Mouse (Mus musculus) hindbrain, embryonic 13.5 days (tissue): Measurements from ENCODE around the gene Kcnk4. TPM values are rescaled to one million over a fixed set of nuclear protein-coding genes. Genes with fewer than 3 reads are reported as not detected.
"Not testable (repeated sequence)": the region's sequence is repeated elsewhere in the genome, so short reads cannot be mapped to it uniquely, and the experiment has no call there.

Experiments
- ATAC-seq: fragments of 200-750 bp; cut with Nextera tagmentation; 2 replicates; pipeline ENCODE4 v1.8.0; 2017; ENCODE audit warnings: moderate TSS enrichment; ENCODE audit not compliant: low FRiP score
- H3K27ac ChIP-seq: fragments of 300-500 bp; sonication (generic); 2 replicates; pipeline ENCODE4 v1.5.1; 2015; ENCODE audit warnings: inconsistent platforms, mild to moderate bottlenecking, moderate library complexity
- H3K27me3 ChIP-seq: fragments of 300-500 bp; sonication (generic); 2 replicates; pipeline ENCODE4 v1.6.1; 2015; ENCODE audit warnings: mild to moderate bottlenecking, inconsistent platforms
- H3K36me3 ChIP-seq: fragments of 300-500 bp; sonication (generic); 2 replicates; pipeline ENCODE4 v1.6.1; 2015; ENCODE audit warnings: mild to moderate bottlenecking, inconsistent platforms
- H3K4me1 ChIP-seq: fragments of 300-500 bp; sonication (generic); replicated peaks from 2 replicates; pipeline ENCODE4 v1.6.1; 2015; ENCODE audit warnings: inconsistent platforms
- H3K4me2 ChIP-seq: fragments of 300-500 bp; sonication (generic); 2 replicates; pipeline ENCODE4 v1.6.1; 2015; ENCODE audit warnings: inconsistent platforms, mild to moderate bottlenecking, moderate library complexity
- H3K4me3 ChIP-seq: fragments of 300-500 bp; sonication (generic); 2 replicates; pipeline ENCODE4 v1.5.1; 2015; ENCODE audit warnings: mild to moderate bottlenecking, inconsistent platforms
- H3K9ac ChIP-seq: fragments of 300-500 bp; sonication (generic); 2 replicates; pipeline ENCODE4 v1.6.1; 2015; ENCODE audit warnings: mild to moderate bottlenecking, inconsistent platforms
- H3K9me3 ChIP-seq: fragments of 300-500 bp; sonication (generic); 2 replicates; pipeline ENCODE4 v1.6.1; 2016; ENCODE audit warnings: inconsistent platforms
- WGBS: fragments of 180-500 bp; shearing (Covaris S2); methylation state at CpG from one replicate; pipeline ENCODE4 v1.1.7; 2015; 5-methylcytosine and 5-hydroxymethylcytosine counted together
- polyA plus RNA-seq: library from polyadenylated mRNA; unstranded; fragments of >200 nt; fragmentation: Nextera tagmentation; extraction: Ambion mirVana; gene quantifications from 2 replicates; pipeline ENCODE4 v1.2.1, GENCODE M21; 2015

The Kcnk4 gene
- polyA plus RNA-seq, 1 experiment from 2014 or later, result 1.7 TPM

DNA sequence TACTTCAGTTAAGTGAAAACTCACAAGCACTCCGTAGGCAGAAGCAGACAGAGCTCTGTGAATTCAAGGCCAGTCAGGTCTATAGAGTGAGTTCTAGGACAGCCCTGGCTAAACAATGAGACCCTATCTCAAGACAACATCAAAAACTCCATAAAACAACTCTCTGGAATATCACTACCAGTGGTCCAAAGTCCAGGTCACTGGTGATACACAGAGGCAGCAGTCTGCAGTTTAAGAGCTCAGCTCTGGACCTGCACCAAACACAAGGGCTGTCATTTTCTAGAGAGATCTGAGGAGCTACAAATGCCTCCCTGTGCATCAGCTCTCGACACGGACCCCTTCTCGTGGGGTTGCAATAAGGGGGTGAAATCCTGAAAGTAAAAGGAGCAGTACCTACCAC, 16.0 kb downstream of the Kcnk4 start:
- ATAC-seq, result no peak
- Histone ChIP-seq H3K9me3 (no peaks in the 10 kb centered on the region), H3K27me3 (peaks cover 9% of the 10 kb centered on the region), H3K9ac (no peak overlapping the region), H3K4me2 (no peak overlapping the region), H3K27ac (no peak overlapping the region), H3K36me3 (peaks cover 25% of the 10 kb centered on the region), H3K4me1 (peaks cover 37% of the 10 kb centered on the region), H3K4me3 (no peak overlapping the region)
- 90% methylated on average over 4 of the region's 4 CpGs for WGBS

DNA sequence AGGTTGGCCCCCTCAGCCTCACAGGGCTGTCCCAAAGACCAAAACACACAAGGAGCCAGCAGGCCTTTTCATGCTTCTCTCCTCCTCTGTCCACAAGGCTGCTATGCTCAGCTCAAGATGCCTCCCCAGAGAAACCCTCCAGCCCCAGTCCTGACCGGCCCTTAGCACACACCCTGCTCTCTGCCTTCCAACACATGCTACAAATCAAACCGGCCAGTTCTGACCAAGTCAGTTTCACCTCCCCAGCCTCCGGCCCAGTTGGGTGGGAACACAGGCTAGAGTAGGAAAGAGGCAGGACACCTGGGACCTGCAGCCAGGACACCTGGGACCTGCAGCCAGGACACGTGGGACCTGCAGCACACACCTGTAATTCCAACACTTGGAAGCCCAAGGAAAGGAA, 17.8 kb downstream of the Kcnk4 start:
- H3K27me3 ChIP-seq, result no peaks in the 10 kb centered on the region
- no peak overlapping the region for H3K4me2 ChIP-seq
- no peak overlapping the region for H3K9ac ChIP-seq
- 88% methylated on average over 4 of the region's 4 CpGs for WGBS
- peaks cover 43% of the 10 kb centered on the region for H3K36me3 ChIP-seq
- ATAC-seq, result no peak
- H3K9me3 ChIP-seq, result no peaks in the 10 kb centered on the region
- H3K27ac ChIP-seq, result no peak overlapping the region
- H3K4me3 ChIP-seq, result no peak overlapping the region
- peaks cover 34% of the 10 kb centered on the region for H3K4me1 ChIP-seq

DNA sequence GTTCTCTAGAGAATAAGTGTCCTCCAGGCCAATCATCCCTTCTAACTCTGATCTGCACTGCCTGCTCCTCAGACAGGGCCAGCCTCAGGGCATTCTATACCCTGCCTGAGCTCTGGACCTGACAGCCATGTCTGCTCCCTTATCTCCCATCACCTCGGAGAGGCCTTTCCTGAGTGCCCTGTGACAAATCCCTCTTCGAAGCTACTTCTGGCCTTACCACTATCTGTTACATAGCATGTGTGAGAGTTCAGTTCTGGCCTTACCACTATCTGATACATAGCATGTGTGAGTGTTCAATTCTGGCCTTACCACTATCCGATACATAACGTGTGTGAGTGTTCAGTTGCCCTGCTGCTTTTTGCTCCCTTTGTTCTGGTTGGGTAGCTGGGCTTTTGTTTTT, 19.0 kb downstream of the Kcnk4 start:
- H3K36me3 ChIP-seq, result peaks cover 49% of the 10 kb centered on the region
- no peak overlapping the region for H3K9ac ChIP-seq
- no peaks in the 10 kb centered on the region for H3K27me3 ChIP-seq
- no peak overlapping the region for H3K4me2 ChIP-seq
- 94% methylated on average over 4 of the region's 4 CpGs for WGBS
- H3K4me1 ChIP-seq, result peaks cover 37% of the 10 kb centered on the region
- H3K4me3 ChIP-seq, result no peak overlapping the region
- H3K27ac ChIP-seq, result no peak overlapping the region
- ATAC-seq, result no peak
- H3K9me3 ChIP-seq, result no peaks in the 10 kb centered on the region

DNA sequence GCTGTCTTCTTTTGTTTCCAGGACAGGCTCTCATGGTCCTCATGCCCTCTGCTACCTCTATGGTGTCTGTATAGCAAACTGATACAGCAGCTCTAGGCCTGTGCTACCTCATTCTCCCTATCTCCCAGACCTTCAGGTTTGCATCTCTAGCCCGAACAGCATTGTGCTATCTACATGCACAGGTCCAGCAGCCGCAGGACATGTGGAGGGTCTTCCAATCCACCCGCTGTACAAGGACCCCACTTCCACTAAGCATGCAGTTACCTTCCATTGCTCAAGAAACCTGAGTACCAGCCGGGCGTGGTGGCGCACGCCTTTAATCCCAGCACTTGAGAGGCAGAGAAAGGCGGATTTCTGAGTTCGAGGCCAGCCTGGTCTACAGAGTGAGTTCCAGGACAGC, 19.8 kb downstream of the Kcnk4 start:
- ATAC-seq, result no peak
- no peak overlapping the region for H3K4me3 ChIP-seq
- no peak overlapping the region for H3K27ac ChIP-seq
- no peaks in the 10 kb centered on the region for H3K27me3 ChIP-seq
- H3K9me3 ChIP-seq, result no peaks in the 10 kb centered on the region
- H3K36me3 ChIP-seq, result peaks cover 49% of the 10 kb centered on the region
- no peak overlapping the region for H3K4me2 ChIP-seq
- WGBS, result 95% methylated on average over 9 of the region's 9 CpGs
- H3K4me1 ChIP-seq, result peaks cover 29% of the 10 kb centered on the region
- no peak overlapping the region for H3K9ac ChIP-seq

DNA sequence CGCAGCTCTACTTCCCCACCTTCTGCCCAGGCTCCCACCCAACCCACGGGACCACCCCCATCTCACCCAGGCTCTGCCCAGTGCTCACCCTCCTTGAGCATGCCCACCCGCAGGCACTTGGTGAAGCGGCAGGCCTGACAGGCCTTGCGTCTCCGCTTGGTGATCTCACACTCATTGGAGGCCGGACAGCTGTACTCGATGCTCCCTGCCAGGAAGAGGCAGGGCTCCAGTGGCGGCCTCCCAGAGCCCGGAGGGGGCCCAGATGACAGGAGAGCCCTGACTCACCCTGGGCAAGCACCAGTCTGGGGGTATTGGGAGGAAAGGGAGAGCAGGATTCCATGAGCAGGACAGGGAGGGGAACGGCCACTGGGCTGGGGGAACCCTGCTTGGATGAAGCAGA, 20.3 kb downstream of the Kcnk4 start:
- Histone ChIP-seq H3K27me3 (no peaks in the 10 kb centered on the region), H3K4me2 (no peak overlapping the region), H3K9ac (no peak overlapping the region), H3K36me3 (peaks cover 49% of the 10 kb centered on the region), H3K4me1 (peaks cover 26% of the 10 kb centered on the region), H3K9me3 (no peaks in the 10 kb centered on the region), H3K27ac (no peak overlapping the region), H3K4me3 (no peak overlapping the region)
- ATAC-seq, result no peak
- 88% methylated on average over 11 of the region's 11 CpGs for WGBS

DNA sequence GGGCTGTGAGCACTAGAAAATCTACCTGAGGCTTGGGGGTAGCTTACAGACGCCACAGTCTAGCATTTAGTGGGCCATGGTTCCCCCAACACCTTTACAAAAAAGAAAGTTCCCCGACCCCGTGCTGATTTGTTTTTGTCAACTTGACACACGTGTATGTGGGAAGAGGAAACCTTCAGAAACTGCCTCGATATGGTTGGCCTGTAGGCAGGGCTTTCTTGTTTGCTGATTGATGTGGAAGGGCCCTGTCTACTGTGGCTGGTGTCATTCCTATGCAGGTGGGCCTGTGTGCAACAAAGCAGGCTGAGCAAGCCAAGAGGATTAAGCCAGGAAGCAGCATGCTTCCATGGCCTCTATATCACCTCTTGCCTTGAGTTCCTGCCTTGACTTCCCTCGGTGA, 21.3 kb downstream of the Kcnk4 start:
- WGBS, result 93% methylated on average over 6 of the region's 6 CpGs
- H3K9me3 ChIP-seq, result no peaks in the 10 kb centered on the region
- peaks cover 32% of the 10 kb centered on the region for H3K4me1 ChIP-seq
- no peak overlapping the region for H3K4me3 ChIP-seq
- no peak for ATAC-seq
- no peaks in the 10 kb centered on the region for H3K27me3 ChIP-seq
- peaks cover 44% of the 10 kb centered on the region for H3K36me3 ChIP-seq
- H3K4me2 ChIP-seq, result no peak overlapping the region
- no peak overlapping the region for H3K27ac ChIP-seq
- H3K9ac ChIP-seq, result no peak overlapping the region

DNA sequence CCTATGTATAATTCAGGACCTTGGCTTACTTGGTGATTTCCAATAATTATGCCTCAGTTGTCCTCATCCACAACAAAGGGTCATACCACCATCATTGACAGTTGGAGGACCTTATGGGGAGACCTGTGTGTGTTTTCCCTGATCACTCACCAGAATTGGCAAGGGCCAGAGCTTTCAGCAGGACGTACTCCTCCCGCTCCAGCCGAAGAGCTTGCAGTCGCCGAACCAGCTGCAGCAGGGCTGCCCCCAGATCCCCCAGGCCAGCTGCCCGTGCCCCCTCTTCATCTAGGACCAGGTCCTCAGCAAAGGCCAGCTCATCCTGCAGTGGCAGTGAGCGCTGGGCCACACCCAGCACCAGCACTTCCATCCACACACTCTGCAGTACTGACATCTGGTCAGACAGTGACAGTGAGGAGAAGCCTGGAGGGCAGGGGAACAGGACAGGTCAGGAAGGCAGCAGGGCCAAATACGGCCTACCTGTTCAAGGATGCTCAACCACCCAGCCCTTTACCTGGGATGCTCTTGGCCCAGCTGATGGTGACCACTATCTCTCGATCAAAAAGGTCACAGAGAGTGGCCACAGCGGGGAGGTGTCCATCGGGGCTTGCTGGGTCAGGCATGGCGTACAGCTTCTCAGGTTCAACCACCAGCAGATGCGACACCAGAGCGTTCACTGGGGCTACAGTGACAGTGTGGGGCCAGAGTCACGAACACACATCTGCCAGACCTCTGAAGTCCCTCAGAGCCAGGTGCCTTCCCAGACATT, 21.9 kb downstream of the Kcnk4 start:
- no peak overlapping the region for H3K9ac ChIP-seq
- H3K4me3 ChIP-seq, result no peak overlapping the region
- 90% methylated on average over 15 of the region's 15 CpGs for WGBS
- no peaks in the 10 kb centered on the region for H3K27me3 ChIP-seq
- no peak for ATAC-seq
- no peaks in the 10 kb centered on the region for H3K9me3 ChIP-seq
- H3K4me1 ChIP-seq, result peaks cover 39% of the 10 kb centered on the region
- H3K36me3 ChIP-seq, result peaks cover 44% of the 10 kb centered on the region
- H3K27ac ChIP-seq, result no peak overlapping the region
- no peak overlapping the region for H3K4me2 ChIP-seq

DNA sequence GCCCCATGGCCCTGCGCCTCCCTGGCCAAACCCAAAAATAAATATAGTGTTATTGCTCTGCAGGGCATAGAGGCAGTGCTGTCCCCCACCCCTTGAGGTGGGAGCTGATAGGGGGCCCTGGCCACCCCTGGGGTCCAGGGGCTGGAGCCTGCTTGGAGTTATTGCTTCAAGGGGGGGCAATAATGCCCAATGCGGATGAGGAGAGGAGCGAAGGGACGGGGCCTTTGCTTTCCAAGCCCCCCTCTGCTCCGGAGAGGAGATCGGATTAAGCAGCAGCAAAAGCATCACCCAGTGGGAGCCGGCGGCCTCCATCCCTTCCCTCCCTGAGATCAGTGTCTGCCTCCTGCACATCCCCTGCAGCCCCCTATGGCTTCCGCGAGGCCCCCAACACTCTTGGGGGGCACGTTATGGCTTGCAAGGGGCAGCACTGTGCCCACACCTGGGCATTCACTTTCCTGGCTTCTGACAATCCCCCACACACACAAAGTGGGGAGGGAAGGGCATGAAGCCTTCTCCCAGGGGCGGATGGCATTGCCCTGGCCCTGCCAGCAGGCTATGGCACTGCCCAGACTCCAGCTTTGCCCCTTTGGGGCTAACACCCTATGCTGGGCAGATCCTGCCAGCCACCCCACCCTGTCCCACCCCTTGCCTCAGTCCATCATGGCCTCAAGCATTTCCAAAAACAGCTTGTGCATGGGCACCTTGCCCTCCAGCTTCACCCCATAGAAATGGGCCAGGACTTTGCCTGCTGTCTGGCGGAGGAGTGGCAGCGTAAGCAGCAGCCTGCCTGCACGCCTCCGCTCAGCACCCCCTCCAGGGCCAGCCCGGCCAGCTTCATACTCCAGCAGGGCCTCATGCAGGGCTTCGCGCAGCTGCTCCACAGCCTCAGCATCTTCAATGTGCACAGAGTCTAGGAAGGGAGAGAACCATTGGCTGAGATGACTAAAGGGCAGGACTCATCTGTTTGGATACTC, 22.9 kb downstream of the Kcnk4 start:
- H3K36me3 ChIP-seq, result peaks cover 49% of the 10 kb centered on the region
- 89% methylated on average over 19 of the region's 19 CpGs for WGBS
- H3K4me2 ChIP-seq, result peak overlapping the region; percentile 66
- H3K9ac ChIP-seq, result 0 out of 2 replicates have a peak overlapping the region, but pooled peaks have one; percentile 46
- H3K27ac ChIP-seq, result 0 out of 2 replicates have a peak overlapping the region, but pooled peaks have one; percentile 18
- peaks cover 41% of the 10 kb centered on the region for H3K4me1 ChIP-seq
- ATAC-seq, result no peak
- peak overlapping the region; percentile 65 for H3K4me3 ChIP-seq
- no peaks in the 10 kb centered on the region for H3K27me3 ChIP-seq
- H3K9me3 ChIP-seq, result no peaks in the 10 kb centered on the region

DNA sequence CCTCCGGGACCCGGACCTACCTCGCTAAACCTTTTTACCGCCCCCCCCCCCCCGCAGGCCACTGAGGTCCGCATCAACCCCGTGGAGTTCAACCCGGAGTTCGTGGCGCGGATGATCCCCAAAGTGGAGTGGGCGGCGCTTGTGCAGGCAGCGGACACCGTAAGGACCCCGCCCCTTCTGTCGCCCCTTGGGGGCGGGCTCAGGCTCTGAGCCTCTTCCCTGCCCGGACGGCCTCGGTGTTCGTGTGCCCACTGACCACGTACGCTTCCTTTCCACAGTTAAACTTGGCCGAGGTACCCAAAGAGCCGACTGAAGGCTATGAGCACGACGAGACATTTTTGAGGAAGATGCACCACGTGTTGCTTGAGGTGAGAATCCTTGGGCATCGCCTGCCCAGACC, 24.0 kb downstream of the Kcnk4 start:
- Histone ChIP-seq H3K36me3 (peaks cover 56% of the 10 kb centered on the region), H3K4me3 (peak overlapping the region; percentile 65), H3K27ac (peak overlapping the region; percentile 97), H3K4me1 (peaks cover 40% of the 10 kb centered on the region), H3K4me2 (peak overlapping the region; percentile 66), H3K9ac (peak overlapping the region; percentile 87)
- WGBS, result under 1% methylated on average over 30 of the region's 30 CpGs
- not testable (repeated sequence) for ATAC-seq, H3K9me3 ChIP-seq, H3K27me3 ChIP-seq

DNA sequence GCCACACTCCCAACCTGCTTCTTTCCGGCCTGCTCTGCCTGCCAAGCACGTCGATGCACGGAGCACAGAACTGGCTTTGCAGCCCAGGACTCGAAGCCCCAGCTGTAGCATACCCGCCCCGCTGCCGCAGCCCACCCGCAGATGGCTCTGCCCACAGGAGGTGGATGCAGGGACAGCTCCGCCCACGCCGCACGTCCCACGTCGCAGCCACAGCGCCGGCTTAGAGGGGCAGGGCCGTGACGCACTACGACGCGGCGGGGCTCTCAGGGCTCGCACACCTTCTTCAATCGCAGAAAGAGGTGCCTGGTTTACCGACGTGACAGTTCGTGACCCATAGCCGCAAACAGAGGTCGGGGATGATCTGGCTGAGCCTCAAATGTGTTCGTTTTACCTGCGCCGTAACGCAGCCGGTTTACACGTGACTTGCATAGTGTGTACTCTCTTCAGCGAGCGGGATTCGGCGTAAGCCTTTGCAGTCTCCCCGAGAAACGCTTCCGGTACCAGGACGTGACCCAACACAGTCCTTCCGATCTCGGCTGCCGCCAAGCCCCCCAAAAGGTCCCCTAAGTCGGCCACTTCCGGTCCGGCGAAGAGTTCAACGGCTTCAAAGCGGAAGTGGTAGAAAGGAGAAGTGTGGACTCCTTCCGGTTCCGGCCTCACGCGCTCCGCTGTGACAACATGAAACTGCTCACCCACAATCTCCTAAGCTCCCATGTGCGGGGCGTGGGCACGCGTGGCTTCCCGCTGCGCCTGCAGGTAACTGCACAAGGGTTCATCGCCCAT, 24.6 kb downstream of the Kcnk4 start, which contains the start of the genes Trmt112 and Prdx5:
TSS of gene Trmt112 (plus strand) at position 192 of the 783 bp plus-strand sequence.
TSS of gene Prdx5 (minus strand) at position 600 of the 783 bp plus-strand sequence.
- under 1% methylated on average over 65 of the region's 65 CpGs for WGBS
- peaks cover 62% of the 10 kb centered on the region for H3K36me3 ChIP-seq

DNA sequence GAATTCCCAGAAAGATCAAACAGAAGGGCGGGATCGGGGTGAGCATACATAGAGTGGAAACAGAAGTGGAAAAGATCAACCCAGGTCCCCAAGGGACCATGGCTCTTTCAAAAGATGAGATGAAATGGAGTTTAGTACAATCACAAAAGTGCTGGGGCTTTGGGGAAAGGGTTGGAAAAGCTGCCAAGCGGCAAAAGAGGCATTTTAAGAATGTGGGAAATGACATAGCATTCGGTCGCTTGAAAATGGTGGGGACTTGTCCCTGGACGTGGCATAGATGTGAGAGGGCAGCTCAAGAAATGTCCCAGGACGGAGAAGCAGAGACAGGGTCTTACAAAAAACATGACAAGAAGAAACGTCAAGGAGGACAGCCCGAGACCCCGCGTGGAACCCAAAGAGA, 25.3 kb downstream of the Kcnk4 start:
- Histone ChIP-seq H3K9ac (peak overlapping the region; percentile 87), H3K4me2 (peak overlapping the region; percentile 66), H3K27ac (peak overlapping the region; percentile 97), H3K9me3 (no peaks in the 10 kb centered on the region), H3K4me1 (peaks cover 40% of the 10 kb centered on the region), H3K4me3 (peak overlapping the region; percentile 65), H3K27me3 (no peaks in the 10 kb centered on the region), H3K36me3 (peaks cover 64% of the 10 kb centered on the region)
- ATAC-seq, result no peak
- 10% methylated on average over 11 of the region's 11 CpGs for WGBS

More for the DNA sequence above, 24.6 kb downstream of the Kcnk4 start, which contains the start of the genes Trmt112 and Prdx5:
- Histone ChIP-seq H3K27me3 (no peaks in the 10 kb centered on the region), H3K4me2 (peak within 1 kb of the TSS; percentile 66), H3K4me3 (peak within 1 kb of the TSS; percentile 65), H3K9me3 (no peaks in the 10 kb centered on the region), H3K9ac (peak within 1 kb of the TSS; percentile 87), H3K27ac (peak within 1 kb of the TSS; percentile 97), H3K4me1 (peaks cover 40% of the 10 kb centered on the region)
- ATAC-seq, result peak; percentile 95
